Mouse (Mus musculus): ENCODE measurements around the gene 1700014D04Rik. TPM values are rescaled to one million over a fixed set of nuclear protein-coding genes. Genes with fewer than 3 reads are reported as not detected.

Gene 1700014D04Rik
- polyA plus RNA-seq, 1 experiment: 0.04 TPM

DNA sequence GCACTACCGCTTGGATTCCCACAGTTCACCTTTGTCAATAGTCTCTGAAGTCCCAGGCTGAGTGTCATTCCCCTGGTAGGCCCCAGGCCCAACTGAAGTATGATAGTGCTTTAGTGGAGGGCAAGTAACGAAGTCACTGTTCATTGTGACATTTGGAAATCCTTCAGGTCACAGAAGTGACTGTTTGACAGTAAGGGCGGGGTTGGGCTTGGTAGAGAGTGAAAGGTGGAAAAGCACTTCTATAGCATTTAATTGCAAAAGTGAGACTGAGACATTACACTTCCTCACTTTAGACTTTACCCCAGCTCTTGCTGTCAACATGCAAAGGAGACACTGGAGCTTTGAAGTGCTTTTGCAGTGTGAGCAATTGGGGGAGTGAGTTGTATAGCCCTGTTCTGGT lies 52.5 kb downstream of the 1700014D04Rik start, which contains the start of gene 4921517D22Rik:
Gene 4921517D22Rik (minus strand): TSS at position 101 of the 400 bp plus-strand sequence.
- TF ChIP-seq POLR2A (IDR thresholded peaks at IDR 0.05; ENCODE audit: borderline replicate concordance, extremely low read depth, low read depth, low read length) (no peak), CTCF (IDR thresholded peaks at IDR 0.05; ENCODE audit: insufficient read depth, low read length) (no peak)
- WGBS: 87% methylated on average over 3 of the region's 3 CpGs

DNA sequence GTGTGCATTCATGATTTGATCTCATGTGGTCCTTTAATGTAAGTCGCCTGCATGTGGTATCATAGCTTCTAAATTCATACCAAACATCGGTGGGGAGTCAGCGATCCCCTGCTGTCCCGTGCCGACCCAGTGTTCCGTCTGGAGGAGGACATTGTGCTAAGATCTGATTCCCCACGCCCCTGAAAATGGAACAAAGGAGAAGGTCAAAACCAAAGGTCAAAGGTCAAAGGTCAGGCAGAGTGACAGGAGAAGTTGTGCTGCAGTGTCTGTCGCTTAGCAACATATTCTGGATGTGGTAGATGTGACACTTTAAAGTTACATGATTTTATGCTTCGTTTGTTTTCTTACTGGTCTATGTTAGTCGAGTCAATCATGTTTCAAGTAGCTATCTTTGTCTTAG lies 55.1 kb downstream of the 1700014D04Rik start:
- WGBS: 76% methylated on average over 10 of the region's 10 CpGs
- H3K4me1 ChIP-seq (ENCODE audit: control insufficient read depth, insufficient read depth, low read length): no peaks in the 10 kb centered on the region
- no peak overlapping the region for H3K4me3 ChIP-seq (replicated peaks; ENCODE audit: extremely low read depth, low read depth, low read length)
- no peak for TF ChIP-seq POLR2A (IDR thresholded peaks at IDR 0.05; ENCODE audit: borderline replicate concordance, extremely low read depth, low read depth, low read length)
- no peak for TF ChIP-seq CTCF (IDR thresholded peaks at IDR 0.05; ENCODE audit: insufficient read depth, low read length)
- no peak for DNase-seq

More for the DNA sequence above, 52.5 kb downstream of the 1700014D04Rik start, which contains the start of gene 4921517D22Rik:
- Histone ChIP-seq H3K4me3 (replicated peaks; ENCODE audit: extremely low read depth, low read depth, low read length) (no peak within 1 kb of the TSS), H3K4me1 (ENCODE audit: control insufficient read depth, insufficient read depth, low read length) (no peaks in the 10 kb centered on the region)
- DNase-seq: no peak

Other genes starting within 250 kb of the 1700014D04Rik start
- gene Agtpbp1, start 161.5 kb downstream of the 1700014D04Rik start, polyA plus RNA-seq (2012; rRNA removed): 5.6 and 9.9 TPM in 2 replicates
- gene Naa35, start 161.5 kb downstream of the 1700014D04Rik start, polyA plus RNA-seq (2012; rRNA removed): 19.8 and 32.7 TPM in 2 replicates
- 11.2 and 15.3 TPM in 2 replicates for gene Golm1, start 70.9 kb downstream of the 1700014D04Rik start, polyA plus RNA-seq (2012; rRNA removed)
- not detected in 2 replicates for gene 4921517D22Rik, start 52.6 kb downstream of the 1700014D04Rik start, polyA plus RNA-seq (2012; rRNA removed)
- not detected in 2 replicates for gene Spata31d1a, start 36.4 kb downstream of the 1700014D04Rik start, polyA plus RNA-seq (2012; rRNA removed)
- 0.05 TPM in 1 of 2 replicates, not detected in the other for gene Spata31d1b, start 34.5 kb downstream of the 1700014D04Rik start, polyA plus RNA-seq (2012; rRNA removed)
- not detected in 2 replicates for gene Spata31d1d, start 15.0 kb downstream of the 1700014D04Rik start, polyA plus RNA-seq (2012; rRNA removed)
- gene Isca1, start 23.1 kb upstream of the 1700014D04Rik start, polyA plus RNA-seq (2012; rRNA removed): 59.0 and 82.1 TPM in 2 replicates
- gene Gm49354, start 35.5 kb upstream of the 1700014D04Rik start, polyA plus RNA-seq (2012; rRNA removed): not detected in 2 replicates
- 20.1 and 24.5 TPM in 2 replicates for gene Tut7, start 76.4 kb upstream of the 1700014D04Rik start, polyA plus RNA-seq (2012; rRNA removed)